Mouse (Mus musculus) mouse embryonic stem cell (cell line): ENCODE data around the gene Phf23.
"Not testable (repeated sequence)": the region's sequence is repeated elsewhere in the genome, so short reads cannot be mapped to it uniquely, and the experiment has no call there.

Source experiments
- in situ Hi-C, 2 experiments: fragments of 300-500 bp; cut with MboI; formaldehyde crosslinking; loops; 1 replicate in 1 of 2; 3 replicates in 1 of 2; pipeline ENCODE4 v1.14.3; 2019 to 2020; ENCODE audit warnings: low sequenced_read_pairs in 2 of 2, low pct_unique_long_range_greater_than_20kb in 1 of 2, mixed read lengths in 1 of 2; ENCODE audit not compliant: unreplicated experiment in 1 of 2

Gene Phf23

DNA sequence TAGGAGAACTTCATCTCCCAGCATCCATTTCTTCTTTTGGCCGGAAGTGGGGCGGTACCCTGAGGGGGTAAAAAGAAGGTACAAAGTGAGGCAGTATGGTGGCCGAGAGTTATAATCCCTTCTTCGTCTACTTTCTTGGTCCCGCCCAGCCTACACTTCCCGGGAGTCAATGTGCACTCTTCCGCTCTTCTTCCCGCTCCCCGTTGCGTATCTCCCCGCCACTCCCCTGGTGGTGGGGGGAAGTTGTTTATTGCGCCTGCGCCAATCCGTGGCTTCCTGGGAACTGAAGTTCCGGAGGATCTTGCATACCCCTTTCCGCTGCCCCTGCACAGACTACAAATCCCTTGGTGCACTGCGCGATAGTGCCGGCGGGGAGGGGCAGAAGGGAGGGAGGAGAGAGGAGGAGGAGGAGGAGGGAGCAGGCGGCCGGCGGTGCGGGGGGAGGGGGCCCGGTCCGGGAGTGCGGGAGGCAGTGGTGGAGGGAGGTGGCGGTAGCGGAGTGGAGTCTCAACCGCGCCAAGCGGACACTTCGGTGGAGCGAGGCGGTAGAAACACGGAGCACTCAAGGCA is at the start of gene Phf23:
Phf23 (plus strand) TSS at position 387 of the 570 bp plus-strand sequence.
- in situ Hi-C loops = no loop called here

DNA sequence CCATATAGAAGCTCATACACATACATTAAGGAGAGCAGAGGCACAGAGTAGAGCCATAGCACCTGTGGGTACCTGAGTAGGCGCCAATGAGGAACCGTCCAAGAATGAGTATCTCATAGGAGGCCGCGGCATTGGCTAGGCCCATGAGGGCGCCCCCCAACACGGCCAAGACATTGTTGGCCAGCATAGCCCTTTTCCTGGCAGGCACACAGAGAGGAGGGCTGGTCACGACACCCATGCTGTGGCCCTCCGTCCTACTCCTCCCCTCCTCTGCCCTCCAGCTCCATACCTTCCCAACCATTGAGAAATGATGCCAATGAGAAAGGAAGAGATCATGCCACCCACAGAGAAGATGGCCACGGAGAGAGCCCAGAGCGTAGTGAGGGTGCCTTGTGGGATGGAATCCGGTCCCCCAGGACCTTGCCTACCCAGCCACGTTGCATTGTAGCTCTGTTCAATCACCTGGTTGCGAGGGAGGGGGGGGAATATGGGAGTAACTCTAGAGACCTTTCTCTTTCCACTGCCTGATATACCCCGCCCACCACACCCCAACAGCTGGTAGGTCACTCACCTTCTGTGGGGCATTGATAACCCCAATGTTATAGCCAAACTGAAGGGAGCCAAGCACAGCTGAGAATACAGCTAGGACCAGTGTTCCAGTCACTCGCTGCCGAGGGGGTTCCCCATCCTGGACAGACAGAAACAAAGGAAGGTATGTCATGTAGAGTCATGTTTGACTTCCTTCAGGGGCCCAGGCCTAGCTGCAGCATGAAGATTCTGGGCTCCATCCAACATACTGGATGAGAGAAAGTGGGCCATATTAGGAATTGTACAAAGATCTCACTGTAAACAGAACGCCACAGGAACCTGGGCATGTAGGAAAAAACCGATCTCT is 49.3 kb upstream of the Phf23 start:
- in situ Hi-C loops = no loop called here

DNA sequence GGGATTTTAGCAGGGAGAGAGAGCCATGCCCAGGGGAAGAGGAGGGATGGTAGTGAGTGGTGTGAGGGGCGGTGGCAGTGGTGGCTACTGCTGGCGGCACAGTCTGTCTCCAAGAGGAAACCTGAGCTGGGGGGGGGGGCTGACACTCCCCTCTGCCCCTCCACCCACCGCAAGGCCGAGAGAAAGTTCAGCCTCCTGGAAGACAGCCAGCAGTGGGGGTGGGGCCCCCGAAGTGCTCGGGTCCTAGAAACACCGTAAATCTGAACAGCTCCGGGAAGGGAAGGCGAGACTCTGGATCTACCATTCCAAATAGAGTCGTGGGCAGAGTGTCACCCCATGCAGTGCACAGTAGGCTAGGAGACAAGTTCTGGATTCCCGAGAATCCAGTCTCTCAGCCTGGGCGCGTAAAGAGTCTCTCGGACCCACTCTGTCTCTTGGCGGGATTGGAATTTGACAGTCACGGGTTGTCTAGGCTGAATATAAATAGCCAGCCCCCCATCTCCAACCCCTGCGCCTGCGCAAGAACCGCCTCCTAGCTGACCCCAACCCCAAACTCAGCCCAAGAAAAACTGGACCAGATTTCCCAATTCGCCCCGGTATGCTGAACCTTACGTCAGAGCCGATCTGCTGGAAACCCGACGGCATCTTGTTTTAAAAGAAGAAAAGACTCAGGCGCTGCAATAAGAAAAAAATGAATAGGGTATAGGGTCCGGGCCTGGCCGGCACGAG is 48.1 kb upstream of the Phf23 start:
- in situ Hi-C loops = no loop called here

DNA sequence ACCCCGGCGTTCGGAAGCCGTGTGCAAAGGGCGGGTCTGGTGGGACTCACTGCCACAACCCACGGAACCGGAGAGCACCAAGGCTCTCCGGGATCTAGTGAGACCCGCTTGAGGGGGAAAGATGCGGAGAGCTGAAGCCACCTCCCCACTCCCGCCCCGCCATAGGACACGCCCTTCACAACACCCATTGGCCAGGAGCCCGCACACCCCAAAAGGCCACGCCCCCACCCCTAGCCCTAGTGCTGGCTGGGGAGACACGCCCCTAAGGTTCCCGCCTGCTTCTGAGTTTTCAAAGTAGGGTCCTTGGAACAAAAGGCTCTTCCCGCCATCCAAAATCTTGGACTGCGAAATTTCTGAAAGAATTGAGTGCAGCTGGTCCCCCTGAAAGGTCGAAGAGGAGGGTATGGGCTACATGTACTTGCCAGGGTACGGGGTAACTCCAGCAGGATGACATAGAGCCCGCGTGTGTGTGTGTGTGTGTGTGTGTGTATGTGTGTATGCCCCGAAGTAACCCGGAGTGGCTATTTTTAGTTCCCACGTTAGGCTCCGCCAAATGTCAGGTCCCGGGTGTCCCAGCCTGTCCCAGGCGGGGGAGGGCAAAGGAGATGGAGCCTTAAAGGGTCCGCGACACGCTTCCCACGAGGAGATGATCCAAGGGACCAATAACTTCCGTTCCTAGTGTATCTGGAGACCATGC is 47.4 kb upstream of the Phf23 start, which contains the start of gene Slc2a4:
Slc2a4 (minus strand) TSS at position 123 of the 697 bp plus-strand sequence.
- in situ Hi-C loops = no loop called here

DNA sequence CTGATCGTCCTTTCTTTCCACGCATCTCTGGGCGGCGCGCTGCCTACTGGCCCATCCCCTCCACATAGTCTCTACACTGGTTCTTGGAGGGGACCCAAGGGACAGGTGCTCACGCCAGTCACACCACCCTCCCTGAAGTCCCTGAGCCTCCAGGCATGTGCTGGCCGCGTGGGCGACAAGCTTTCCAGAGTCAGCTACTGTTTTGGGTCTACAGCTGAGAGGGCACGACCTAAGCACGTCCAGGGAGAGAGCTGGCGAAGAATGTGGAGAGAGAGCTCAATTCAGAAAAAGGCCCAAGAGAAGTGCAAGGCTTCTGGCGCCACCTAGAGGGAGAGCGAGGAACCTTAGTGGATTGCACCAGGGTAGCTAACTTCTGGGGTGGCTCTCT is 46.8 kb upstream of the Phf23 start:
- in situ Hi-C loops = no loop called here

DNA sequence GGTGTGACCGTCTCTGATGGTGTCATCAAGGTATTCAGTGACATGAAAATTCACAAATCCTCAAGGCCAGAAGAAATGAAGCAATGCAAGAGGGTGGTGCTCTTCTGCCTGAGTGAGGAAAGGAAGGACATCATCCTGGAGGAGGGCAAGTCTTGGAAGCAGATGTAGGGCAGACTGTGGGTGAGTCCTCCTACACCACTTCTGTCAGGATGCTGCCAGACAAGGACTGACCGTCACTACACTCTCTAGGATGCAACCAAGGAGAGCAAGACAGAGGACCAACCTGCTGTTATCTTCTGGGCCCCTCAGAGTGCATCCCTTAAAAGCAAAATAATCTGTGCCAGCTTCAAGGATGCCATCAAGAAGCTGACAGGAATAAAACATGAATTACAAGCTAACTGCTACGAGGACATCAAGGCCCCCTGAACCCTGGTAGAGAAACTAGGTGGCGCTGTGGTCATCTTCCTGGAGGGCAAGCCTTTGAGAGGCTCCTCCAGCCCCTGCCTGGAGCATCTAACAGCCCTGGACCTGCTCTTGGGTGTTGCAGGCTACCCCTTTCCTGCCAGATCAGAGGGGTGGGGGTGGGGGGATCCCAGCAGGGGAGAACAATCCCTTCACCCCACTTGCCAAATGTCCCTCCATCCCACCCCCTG is 44.6 kb upstream of the Phf23 start:
- in situ Hi-C loops = no loop called here

DNA sequence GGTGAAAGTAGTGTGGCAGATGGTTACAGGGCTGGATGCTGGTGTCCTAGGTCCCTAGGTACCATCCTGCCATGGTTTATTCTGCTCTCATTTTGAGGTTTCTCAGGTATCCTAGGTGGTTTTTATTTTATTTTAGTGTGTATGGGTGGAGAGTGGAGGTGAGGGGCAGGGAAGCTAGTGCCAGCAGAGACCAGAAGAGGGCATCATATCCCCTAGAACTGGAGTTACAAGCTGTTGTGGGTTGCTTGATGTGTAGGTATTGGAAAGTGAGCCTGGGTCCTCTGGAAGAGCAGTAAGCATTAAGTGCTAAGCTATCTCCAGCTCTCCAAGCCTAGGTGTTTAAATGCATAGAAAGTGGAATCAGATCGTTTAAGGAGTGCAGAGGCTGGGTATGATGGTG is 43.3 kb upstream of the Phf23 start:
- in situ Hi-C loops = no loop called here

DNA sequence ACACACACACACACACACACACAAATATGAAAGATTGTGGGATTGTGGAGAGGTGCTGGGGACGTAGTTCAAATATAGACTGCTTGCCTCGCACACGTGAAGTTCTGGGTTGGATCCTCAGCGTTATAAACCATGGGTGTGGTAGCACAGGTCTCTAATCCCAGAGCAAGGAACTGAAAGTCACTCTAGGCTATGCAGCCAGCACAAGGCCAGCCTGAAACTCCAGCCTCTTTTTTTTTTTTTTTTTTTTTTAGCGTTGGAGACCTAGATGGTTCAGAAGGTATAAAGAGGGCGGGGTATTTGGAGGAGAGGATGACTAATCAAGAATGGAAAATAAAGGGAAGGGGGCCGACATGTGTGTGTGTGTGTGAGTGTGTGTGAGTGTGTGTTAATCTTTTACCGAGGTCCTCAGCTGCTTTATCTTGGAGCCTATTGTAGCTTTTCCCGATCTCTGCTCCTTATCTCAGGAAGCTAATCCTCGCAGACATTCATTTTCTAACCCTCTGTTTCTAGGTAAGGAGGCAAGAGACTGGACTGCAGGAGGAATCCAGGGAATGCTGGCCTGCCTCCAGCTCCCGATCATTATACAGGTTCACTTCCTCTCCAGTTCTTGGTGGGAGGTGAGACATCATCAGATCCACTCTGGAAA is 42.2 kb upstream of the Phf23 start:
- in situ Hi-C loops = no loop called here

DNA sequence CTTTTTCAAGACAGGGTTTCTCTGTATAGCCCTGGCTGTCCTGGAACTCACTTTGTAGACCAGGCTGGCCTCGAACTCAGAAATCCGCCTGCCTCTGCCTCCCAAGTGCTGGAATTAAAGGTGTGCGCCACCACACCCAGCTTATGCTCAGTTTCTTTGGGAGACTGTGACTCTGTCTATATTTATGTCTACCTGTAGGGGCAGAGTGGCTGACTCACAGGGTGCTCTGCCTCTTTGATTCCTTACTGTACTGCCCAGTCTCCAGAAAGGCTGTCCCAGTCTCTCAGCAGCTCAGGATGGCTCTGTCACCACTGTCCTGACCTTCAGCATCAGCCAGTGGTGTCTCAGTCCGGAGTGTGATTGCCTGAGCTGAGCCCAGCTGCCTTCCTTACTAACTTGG is 40.0 kb upstream of the Phf23 start:
- in situ Hi-C loops = not testable (repeated sequence)

DNA sequence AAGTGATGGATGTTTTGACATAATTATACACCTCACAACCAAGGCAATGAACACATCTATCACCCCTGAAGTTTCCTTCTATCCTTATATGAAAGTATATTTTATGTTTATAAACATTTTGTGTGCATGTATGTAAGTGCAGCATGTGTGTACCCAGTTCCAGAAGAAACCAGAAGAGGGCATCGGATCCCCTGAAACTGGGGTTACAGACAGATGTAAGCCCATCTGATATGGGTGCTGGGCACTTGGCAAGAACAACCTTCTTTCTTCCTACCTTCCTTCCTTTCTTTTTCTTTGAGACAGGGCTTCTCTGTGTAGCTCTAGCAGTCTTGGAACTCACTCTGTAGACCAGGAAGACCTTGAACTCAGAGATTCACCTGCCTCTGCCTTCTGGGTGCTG is 39.4 kb upstream of the Phf23 start:
- in situ Hi-C loops = no loop called here

DNA sequence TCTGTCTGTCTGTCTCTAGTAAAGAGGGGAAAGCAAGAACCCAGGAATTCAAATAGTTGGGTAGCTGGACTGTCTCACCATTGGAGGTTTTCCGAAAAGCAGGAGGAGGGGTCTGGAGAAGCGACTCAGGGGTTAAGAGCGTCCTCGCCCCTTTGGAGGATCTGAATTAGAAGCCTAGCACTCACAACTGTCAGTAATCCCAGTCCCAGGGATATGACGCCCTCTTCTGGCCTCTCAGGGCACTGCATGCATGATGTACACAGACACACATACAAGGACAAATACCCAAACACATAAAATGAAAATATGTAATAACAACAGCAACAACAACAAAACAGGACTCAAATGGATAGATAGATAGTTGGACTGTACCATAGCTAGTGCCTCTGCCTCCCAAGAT is 35.0 kb upstream of the Phf23 start:
- in situ Hi-C loops = no loop called here

DNA sequence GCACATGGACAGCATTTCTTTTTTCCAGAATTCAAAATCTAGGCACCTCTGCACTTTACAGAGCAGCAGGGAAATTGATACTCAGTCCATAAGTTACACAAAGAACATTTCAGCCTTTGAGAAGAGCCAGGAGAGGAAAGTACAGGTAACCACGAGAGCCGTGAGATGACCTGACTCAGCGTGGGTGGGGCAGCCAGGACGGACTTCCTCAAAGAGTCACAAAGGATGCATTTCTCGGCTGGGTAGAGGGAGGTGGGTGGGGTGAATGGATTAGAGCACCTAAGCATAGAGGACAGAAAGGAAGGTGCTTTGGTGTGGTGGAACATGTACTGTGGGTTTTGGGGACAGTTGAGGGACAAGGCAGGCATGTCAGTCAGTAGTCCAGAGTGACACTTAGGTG is 33.7 kb upstream of the Phf23 start:
- in situ Hi-C loops = no loop called here

DNA sequence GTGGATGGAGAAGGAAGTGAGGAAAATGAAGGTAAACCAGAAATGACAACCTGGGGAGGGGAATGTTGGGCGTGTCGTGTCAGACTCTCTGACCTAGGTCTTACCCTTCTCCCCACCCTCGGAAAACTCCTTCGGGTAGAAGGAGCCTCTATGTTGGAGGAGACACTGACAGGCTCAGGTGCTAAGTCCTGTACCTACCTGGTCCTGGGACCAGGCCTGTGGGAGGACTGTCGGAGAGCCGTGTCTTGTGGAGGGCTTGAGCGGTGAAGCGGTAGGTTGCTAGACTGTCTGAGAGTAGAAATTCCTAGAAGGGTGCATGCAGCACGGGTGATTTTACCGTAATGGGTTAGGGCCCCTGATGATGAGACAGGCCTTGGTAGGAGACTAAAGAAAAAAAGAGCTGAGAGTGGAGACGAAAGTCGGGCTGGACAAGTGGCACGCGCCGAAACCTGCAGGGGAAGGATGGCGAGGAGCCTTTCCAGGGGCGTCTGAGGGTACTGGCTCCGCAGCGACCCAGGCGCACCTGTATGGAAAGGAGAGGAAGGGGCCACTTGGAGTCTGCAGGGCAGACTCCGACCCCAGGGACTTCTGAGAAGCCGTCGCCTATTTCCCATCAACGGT is 30.8 kb upstream of the Phf23 start, which contains the start of gene Cldn7:
Cldn7 (plus strand) TSS at position 130 of the 621 bp plus-strand sequence.
- in situ Hi-C loops = no loop called here

DNA sequence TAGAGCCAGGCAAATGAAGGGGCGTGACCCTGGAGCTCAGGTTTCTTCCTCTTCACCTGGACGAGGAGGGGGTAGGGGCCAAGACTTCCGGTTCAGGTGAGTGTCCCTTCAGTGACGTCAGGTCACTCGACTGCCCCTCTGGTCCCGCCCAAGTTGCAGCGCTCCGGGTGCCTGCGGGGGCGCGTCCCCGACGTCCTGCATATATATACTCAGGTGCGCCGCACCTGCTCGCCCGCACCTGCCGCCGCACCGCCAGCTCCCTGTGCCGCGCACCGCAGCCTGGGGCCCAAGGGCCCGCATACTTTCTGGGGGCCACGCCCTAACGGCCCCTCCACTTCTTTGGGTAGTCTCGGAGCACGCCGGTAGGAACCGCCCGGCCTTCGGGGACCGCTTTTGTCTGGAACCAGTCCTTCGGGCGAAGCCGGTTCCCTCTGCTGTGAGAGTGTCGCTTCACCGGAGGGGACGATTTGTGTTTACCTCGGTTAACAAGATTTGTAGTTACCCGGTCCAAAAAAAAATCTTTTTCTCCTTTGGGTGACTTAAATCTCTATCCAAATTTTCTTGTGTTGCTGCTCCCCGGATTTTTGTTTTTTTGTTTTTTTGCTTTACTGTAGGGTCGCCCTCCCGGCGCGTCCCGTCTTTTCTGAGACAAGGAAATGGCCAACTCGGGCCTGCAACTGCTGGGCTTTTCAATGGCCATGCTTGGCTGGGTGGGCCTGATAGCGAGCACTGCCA is 30.1 kb upstream of the Phf23 start:
- in situ Hi-C loops = no loop called here

DNA sequence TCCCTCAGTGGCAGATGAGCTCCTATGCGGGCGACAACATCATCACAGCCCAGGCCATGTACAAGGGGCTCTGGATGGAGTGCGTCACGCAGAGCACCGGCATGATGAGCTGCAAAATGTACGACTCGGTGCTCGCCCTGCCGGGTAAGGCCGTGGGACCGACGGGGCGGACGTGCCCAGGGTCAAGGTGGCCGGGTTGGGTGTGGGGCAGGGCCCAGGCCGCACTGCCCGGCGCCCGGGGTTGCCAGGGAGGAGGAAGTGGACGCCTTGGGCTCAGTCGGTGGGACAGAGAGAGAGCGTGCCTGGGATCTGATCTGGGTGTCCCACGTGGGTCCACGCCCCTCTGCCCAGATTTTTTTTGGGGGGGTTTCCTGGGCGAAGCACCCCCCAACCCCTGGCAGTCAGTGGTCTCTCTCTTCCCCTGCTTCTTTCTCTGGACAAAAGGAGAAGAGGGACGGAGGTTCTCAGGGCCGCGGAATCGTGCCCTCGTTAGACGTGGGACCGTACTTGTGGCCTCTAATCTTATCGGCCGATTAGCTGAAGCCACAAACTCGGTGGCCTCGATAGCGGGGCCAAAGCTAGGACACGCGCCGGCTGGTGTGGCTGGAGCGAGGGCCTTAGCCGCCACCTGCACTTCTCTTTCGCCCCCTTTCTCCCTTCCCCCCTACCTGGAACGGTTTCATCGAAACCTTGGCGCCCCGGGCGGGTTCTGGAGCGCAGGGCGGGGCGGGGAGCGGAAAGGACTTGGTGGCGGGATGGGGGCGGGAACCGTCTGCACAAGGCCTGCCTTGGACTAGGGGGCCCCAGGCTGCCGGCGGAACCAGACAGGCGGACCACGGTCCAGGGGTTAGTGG is 29.3 kb upstream of the Phf23 start:
- in situ Hi-C loops = no loop called here

DNA sequence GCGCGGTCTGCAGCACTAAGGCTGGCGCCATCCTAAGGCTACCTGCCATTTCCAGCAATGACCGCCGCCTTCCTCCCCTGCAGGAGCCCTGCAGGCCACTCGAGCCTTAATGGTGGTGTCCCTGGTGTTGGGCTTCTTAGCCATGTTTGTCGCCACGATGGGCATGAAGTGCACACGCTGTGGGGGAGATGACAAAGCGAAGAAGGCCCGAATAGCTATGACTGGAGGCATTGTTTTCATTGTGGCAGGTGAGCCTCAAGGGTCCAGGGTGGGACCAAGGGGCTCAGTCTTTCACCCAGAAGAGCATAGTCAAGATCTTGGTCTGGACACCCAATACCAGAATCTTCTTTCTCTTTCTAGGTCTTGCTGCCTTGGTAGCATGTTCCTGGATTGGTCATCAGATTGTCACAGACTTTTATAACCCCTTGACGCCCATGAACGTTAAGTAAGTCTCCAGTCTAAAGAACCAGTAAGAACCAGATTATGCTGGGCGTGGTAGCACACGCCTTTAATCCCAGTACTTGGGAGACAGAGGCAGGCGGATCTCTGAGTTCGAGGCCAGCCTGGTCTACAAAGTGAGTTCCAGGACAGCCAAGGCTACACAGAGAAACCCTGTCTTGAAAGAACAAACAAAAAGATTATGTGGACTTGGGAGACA is 28.6 kb upstream of the Phf23 start:
- in situ Hi-C loops = no loop called here
